Mouse (Mus musculus): ENCODE results near the gene Zfc3h1. TPM values are rescaled to one million over a fixed set of nuclear protein-coding genes. Genes with fewer than 3 reads are reported as not detected.

The Zfc3h1 gene
- polyA plus RNA-seq (2015; fragmentation: Nextera tagmentation; extraction: Ambion mirVana) = 22.2 and 22.6 TPM in 2 replicates

GRCm38 (mm10) chr10:115384221-115385017 is at the start of gene Zfc3h1, which contains the start of gene Thap2:
Gene Zfc3h1, plus strand, starts transcription at chr10:115384959.
Gene Thap2, minus strand, starts transcription at chr10:115384443.
- WGBS = 0% methylated on average over 65 of the region's 65 CpGs
- H3K27ac ChIP-seq = peak within 1 kb of the TSS; percentile 98
- peaks cover 10% of the 10 kb centered on the region for H3K36me3 ChIP-seq
- H3K27me3 ChIP-seq = no peaks in the 10 kb centered on the region
- no peaks in the 10 kb centered on the region for H3K9me3 ChIP-seq
- H3K9ac ChIP-seq = peak within 1 kb of the TSS; percentile 97
- H3K4me3 ChIP-seq = peak within 1 kb of the TSS; percentile 93
- peaks cover 33% of the 10 kb centered on the region for H3K4me1 ChIP-seq
- peak; percentile 97 for ATAC-seq (ENCODE audit: low FRiP score, low read depth)
- H3K4me2 ChIP-seq (replicated peaks) = peak within 1 kb of the TSS; percentile 76

GRCm38 (mm10) chr10:115336901-115337300 is 47.9 kb upstream of the Zfc3h1 start:
- WGBS = 78% methylated on average over 4 of the region's 4 CpGs
- H3K27ac ChIP-seq = no peak overlapping the region
- peaks cover 14% of the 10 kb centered on the region for H3K36me3 ChIP-seq
- no peak overlapping the region for H3K4me2 ChIP-seq (replicated peaks)
- H3K4me3 ChIP-seq = no peak overlapping the region
- no peak for ATAC-seq (ENCODE audit: low FRiP score, low read depth)
- H3K4me1 ChIP-seq = 0 out of 2 replicates have a peak, but pooled peaks cover 3% of the 10 kb centered on the region
- no peaks in the 10 kb centered on the region for H3K9me3 ChIP-seq
- H3K27me3 ChIP-seq = no peaks in the 10 kb centered on the region
- H3K9ac ChIP-seq = no peak overlapping the region

GRCm38 (mm10) chr10:115339820-115340328 is 44.9 kb upstream of the Zfc3h1 start:
- Histone ChIP-seq H3K4me2 (replicated peaks) (no peak overlapping the region), H3K36me3 (peaks cover 32% of the 10 kb centered on the region), H3K4me1 (no peaks in the 10 kb centered on the region), H3K9me3 (no peaks in the 10 kb centered on the region), H3K27ac (no peak overlapping the region), H3K9ac (no peak overlapping the region), H3K4me3 (no peak overlapping the region), H3K27me3 (no peaks in the 10 kb centered on the region)
- ATAC-seq (ENCODE audit: low FRiP score, low read depth) = no peak
- WGBS = 96% methylated on average over 7 of the region's 7 CpGs

- Histone ChIP-seq H3K27me3 (no peaks in the 10 kb centered on the region), H3K4me1 (no peaks in the 10 kb centered on the region), H3K27ac (no peak overlapping the region), H3K36me3 (peaks cover 42% of the 10 kb centered on the region), H3K4me2 (replicated peaks) (no peak overlapping the region), H3K9ac (no peak overlapping the region), H3K9me3 (no peaks in the 10 kb centered on the region), H3K4me3 (no peak overlapping the region)
- WGBS = 78% methylated on average over 4 of the region's 4 CpGs
- no peak for ATAC-seq (ENCODE audit: low FRiP score, low read depth)
These were observed 41.9 kb upstream of the Zfc3h1 start for GRCm38 (mm10) chr10:115342771-115343425.

- H3K36me3 ChIP-seq = peaks cover 29% of the 10 kb centered on the region
- H3K9ac ChIP-seq = no peak overlapping the region
- no peaks in the 10 kb centered on the region for H3K4me1 ChIP-seq
- no peak overlapping the region for H3K27ac ChIP-seq
- no peak overlapping the region for H3K4me2 ChIP-seq (replicated peaks)
- ATAC-seq (ENCODE audit: low FRiP score, low read depth) = no peak
- no peaks in the 10 kb centered on the region for H3K27me3 ChIP-seq
- H3K9me3 ChIP-seq = no peaks in the 10 kb centered on the region
- no peak overlapping the region for H3K4me3 ChIP-seq
These were observed 38.3 kb upstream of the Zfc3h1 start for GRCm38 (mm10) chr10:115346444-115346843.

GRCm38 (mm10) chr10:115348131-115348530 is 36.6 kb upstream of the Zfc3h1 start:
- Histone ChIP-seq H3K4me3 (no peak overlapping the region), H3K36me3 (peaks cover 17% of the 10 kb centered on the region), H3K9ac (no peak overlapping the region), H3K4me2 (replicated peaks) (no peak overlapping the region), H3K4me1 (no peaks in the 10 kb centered on the region), H3K27me3 (no peaks in the 10 kb centered on the region), H3K9me3 (no peaks in the 10 kb centered on the region), H3K27ac (no peak overlapping the region)
- 83% methylated on average over 6 of the region's 6 CpGs for WGBS
- no peak for ATAC-seq (ENCODE audit: low FRiP score, low read depth)

- Histone ChIP-seq H3K27me3 (no peaks in the 10 kb centered on the region), H3K4me2 (replicated peaks) (no peak overlapping the region), H3K36me3 (peaks cover 10% of the 10 kb centered on the region), H3K9me3 (no peaks in the 10 kb centered on the region), H3K9ac (no peak overlapping the region), H3K4me3 (no peak overlapping the region), H3K27ac (no peak overlapping the region), H3K4me1 (no peaks in the 10 kb centered on the region)
- WGBS = 76% methylated on average over 10 of the region's 10 CpGs
- no peak for ATAC-seq (ENCODE audit: low FRiP score, low read depth)
These were observed 35.7 kb upstream of the Zfc3h1 start for GRCm38 (mm10) chr10:115349029-115349428.

- no peak overlapping the region for H3K4me2 ChIP-seq (replicated peaks)
- WGBS = 85% methylated on average over 7 of the region's 7 CpGs
- ATAC-seq (ENCODE audit: low FRiP score, low read depth) = no peak
- H3K36me3 ChIP-seq = peaks cover 10% of the 10 kb centered on the region
- no peak overlapping the region for H3K4me3 ChIP-seq
- H3K27ac ChIP-seq = no peak overlapping the region
- H3K9me3 ChIP-seq = no peaks in the 10 kb centered on the region
- H3K9ac ChIP-seq = no peak overlapping the region
- no peaks in the 10 kb centered on the region for H3K4me1 ChIP-seq
- no peaks in the 10 kb centered on the region for H3K27me3 ChIP-seq
These were observed 35.2 kb upstream of the Zfc3h1 start for GRCm38 (mm10) chr10:115349509-115349908.

GRCm38 (mm10) chr10:115350810-115351397 is 33.9 kb upstream of the Zfc3h1 start:
- 77% methylated on average over 2 of the region's 2 CpGs for WGBS
- Histone ChIP-seq H3K4me2 (replicated peaks) (no peak overlapping the region), H3K4me3 (no peak overlapping the region), H3K9ac (no peak overlapping the region), H3K9me3 (no peaks in the 10 kb centered on the region), H3K4me1 (no peaks in the 10 kb centered on the region), H3K27ac (no peak overlapping the region), H3K27me3 (no peaks in the 10 kb centered on the region), H3K36me3 (peaks cover 7% of the 10 kb centered on the region; the same call in 1 of the 2 replicates)
- ATAC-seq (ENCODE audit: low FRiP score, low read depth) = no peak

- no peaks in the 10 kb centered on the region for H3K4me1 ChIP-seq
- H3K9ac ChIP-seq = no peak overlapping the region
- H3K4me2 ChIP-seq (replicated peaks) = no peak overlapping the region
- H3K27me3 ChIP-seq = no peaks in the 10 kb centered on the region
- no peak overlapping the region for H3K4me3 ChIP-seq
- no peak for ATAC-seq (ENCODE audit: low FRiP score, low read depth)
- H3K36me3 ChIP-seq = peaks cover 16% of the 10 kb centered on the region
- 71% methylated on average over 6 of the region's 6 CpGs for WGBS
- no peaks in the 10 kb centered on the region for H3K9me3 ChIP-seq
- H3K27ac ChIP-seq = no peak overlapping the region
These were observed 30.2 kb upstream of the Zfc3h1 start for GRCm38 (mm10) chr10:115354553-115354952.

- Histone ChIP-seq H3K4me3 (no peak overlapping the region), H3K9ac (no peak overlapping the region), H3K27ac (no peak overlapping the region), H3K4me2 (replicated peaks) (no peak overlapping the region), H3K36me3 (peaks cover 16% of the 10 kb centered on the region), H3K9me3 (no peaks in the 10 kb centered on the region), H3K27me3 (no peaks in the 10 kb centered on the region), H3K4me1 (no peaks in the 10 kb centered on the region)
- 90% methylated on average over 6 of the region's 6 CpGs for WGBS
- ATAC-seq (ENCODE audit: low FRiP score, low read depth) = no peak
These were observed 29.7 kb upstream of the Zfc3h1 start for GRCm38 (mm10) chr10:115355016-115355415.

- H3K27ac ChIP-seq = no peak overlapping the region
- peaks cover 7% of the 10 kb centered on the region for H3K4me1 ChIP-seq
- no peak for ATAC-seq (ENCODE audit: low FRiP score, low read depth)
- H3K4me2 ChIP-seq (replicated peaks) = no peak overlapping the region
- H3K27me3 ChIP-seq = no peaks in the 10 kb centered on the region
- H3K36me3 ChIP-seq = peaks cover 16% of the 10 kb centered on the region
- no peak overlapping the region for H3K4me3 ChIP-seq
- no peaks in the 10 kb centered on the region for H3K9me3 ChIP-seq
- no peak overlapping the region for H3K9ac ChIP-seq
- WGBS = 89% methylated on average over 6 of the region's 7 CpGs
These were observed 28.7 kb upstream of the Zfc3h1 start for GRCm38 (mm10) chr10:115356106-115356505.

Measured in limb, embryonic 13.5 days (tissue).